Mouse (Mus musculus): ENCODE measurements around the gene Atp5d.

Gene Atp5d

DNA sequence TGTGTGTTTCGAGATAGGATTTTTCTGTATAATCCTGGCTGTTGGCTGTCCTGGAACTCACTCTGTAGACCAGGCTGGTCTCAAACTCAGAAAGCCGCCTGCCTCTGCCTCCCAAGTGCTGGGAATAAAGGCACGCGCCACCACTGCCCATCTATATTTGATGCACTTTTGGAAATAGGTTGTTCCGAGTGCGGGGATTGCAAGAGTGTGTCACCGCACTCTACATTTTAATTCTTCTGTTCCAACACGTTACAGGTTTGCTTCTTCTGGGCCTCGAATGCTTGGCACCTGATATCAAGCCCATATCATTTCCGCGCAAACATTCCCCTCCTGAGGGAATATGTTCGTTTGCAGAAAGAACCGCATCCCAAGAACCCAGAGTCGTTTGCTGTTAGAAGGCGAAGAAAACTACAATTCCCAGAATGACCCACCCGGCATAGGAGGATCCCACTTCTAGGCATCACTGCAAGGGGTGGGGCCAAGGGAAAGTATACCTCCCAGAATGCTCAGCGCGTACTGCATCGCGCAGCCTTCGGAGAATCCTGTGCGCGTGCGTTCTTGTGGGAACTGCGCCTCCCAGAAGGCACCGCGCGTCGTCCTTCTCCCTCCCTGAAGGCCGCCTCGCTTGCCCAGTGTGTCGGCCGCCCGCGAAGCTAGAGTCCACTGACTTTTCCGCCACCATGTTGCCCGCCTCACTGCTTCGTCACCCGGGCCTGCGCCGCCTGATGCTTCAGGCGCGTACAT, 3.5 kb downstream of the Atp5d start:
- DNase-seq, result peak; percentile 86 to 93

GRCm38 (mm10) chr10:80142530-80142925, 4.1 kb downstream of the Atp5d start:
- DNase-seq, result no peak

GRCm38 (mm10) chr10:80143664-80144063, 5.2 kb downstream of the Atp5d start:
- DNase-seq, result no peak

- DNase-seq, result peak in 1 of 2 experiments; percentile 32
Observed at GRCm38 (mm10) chr10:80144159-80144558, 5.7 kb downstream of the Atp5d start.

DNA sequence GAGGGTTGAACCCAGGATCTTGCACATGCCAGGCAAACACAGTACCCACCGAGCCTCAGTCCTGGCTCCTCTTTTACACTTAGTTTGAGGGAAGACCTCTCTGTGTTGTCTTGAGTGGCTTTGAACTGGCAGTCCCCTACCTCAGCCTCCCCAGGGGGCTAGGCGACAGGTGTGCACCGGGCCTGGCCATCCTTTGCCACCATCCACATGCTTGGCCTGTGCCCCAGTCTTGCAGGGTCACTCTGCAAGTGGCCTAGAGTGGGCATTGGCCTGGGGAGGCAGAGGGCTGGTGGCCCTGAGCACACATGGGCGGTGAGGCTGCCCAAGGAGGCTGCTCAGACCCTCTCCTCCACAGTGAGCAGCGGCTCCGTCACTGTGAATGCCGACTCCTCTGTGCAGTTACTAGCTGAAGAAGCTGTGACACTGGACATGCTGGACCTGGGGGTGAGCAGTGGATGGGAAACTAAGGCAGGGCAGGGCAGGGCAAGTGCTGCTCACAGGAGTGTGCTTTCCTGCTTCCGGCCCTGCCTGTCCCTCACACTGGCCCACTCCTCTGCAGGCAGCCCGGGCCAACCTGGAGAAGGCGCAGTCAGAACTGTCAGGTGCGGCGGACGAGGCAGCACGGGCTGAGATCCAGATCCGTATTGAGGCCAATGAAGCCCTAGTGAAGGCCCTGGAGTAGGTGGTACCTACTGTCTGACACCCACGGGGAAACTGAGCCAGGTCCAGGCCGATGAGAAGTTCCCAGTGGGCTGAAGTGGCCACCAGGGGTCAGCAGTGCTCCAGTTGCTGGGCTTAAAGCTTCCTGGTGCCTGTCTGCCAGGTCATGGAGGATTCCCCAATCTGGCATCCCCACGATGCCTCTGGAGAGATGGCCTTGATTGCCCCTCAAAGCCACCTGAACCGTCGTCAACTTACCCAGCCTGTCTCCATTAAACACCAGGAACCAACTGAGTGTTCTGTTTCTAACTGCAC, 6.7 kb downstream of the Atp5d start:
- peak; percentile 76 to 80 for DNase-seq

DNA sequence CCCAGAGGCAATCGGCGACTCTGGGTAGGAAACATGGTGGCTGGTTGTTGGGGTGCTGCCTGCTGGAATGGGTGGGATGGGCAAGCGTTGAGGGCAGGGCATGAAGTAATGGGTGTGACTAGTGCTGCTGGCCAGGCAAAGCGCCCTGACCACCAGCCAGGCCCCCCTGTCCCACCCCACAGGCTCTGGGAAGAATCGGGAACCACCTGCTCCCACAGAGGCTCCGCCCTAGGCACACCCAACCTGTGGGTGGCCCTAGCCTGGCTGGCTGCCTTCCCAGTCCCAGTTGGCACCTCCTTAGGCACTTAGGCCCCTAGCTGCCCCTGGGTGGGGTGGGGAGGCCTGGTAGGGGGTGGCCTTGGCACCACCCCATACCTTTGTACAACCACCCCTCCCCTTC, 7.5 kb downstream of the Atp5d start:
- peak in 1 of 2 experiments; percentile 56 for DNase-seq

DNA sequence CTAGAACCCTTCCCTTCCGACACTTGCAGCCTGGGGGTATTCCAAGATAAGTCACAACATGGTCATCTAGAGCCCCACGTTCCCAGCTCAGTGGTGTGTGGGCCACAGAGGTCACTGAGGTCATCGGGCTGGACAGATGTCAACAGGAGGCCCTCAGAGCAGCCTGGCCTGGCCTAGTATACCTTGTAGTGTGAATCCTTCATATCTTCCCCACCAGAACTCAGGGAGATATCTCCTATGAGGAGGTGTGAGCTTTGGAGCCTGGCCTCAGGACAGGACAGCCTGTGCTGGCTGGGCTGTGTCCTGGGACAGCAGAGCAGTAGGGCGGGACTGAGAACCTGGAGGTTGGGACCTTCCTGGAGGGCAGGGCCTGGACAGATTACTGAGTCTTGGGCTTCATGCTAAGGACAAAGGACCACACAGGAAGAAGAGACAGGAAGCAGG, 8.2 kb downstream of the Atp5d start:
- peak in 1 of 2 experiments; percentile 34 for DNase-seq

DNA sequence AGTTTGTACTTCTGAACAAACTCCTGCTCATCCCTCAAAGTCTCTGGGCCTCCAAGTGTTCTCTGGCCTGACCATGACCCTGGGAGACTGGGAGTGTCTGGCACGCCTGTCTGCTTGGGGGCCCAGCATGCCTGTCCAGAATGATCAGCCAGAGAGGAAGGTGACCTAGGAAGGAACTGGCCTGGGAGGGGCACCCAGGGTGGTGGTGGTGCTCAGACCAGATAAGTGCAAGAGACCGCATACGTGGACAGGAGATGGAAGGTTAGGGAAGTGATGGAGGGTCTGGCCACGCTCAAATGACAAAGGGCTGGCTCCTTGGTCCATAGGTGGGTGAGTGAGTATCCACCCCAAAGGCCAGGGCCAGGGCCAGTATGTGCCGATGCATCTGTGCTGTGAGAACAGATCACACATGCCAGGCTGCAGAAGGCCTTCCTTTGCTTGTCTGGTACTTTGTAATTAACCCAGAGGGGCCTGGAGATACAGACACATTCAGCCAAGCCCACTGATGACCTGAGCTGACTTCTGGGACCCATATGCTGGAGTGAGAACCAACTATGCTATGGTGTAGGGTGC, 8.8 kb downstream of the Atp5d start:
- DNase-seq, result peak in 1 of 2 experiments; percentile 33

- peak; percentile 80 to 82 for DNase-seq
Observed at GRCm38 (mm10) chr10:80147719-80148601, 9.5 kb downstream of the Atp5d start, which contains the start of gene Midn. Midn (plus strand) TSS chr10:80148272.

- peak; percentile 94 to 96 for DNase-seq
Observed at GRCm38 (mm10) chr10:80148610-80149290, 10.3 kb downstream of the Atp5d start.

DNA sequence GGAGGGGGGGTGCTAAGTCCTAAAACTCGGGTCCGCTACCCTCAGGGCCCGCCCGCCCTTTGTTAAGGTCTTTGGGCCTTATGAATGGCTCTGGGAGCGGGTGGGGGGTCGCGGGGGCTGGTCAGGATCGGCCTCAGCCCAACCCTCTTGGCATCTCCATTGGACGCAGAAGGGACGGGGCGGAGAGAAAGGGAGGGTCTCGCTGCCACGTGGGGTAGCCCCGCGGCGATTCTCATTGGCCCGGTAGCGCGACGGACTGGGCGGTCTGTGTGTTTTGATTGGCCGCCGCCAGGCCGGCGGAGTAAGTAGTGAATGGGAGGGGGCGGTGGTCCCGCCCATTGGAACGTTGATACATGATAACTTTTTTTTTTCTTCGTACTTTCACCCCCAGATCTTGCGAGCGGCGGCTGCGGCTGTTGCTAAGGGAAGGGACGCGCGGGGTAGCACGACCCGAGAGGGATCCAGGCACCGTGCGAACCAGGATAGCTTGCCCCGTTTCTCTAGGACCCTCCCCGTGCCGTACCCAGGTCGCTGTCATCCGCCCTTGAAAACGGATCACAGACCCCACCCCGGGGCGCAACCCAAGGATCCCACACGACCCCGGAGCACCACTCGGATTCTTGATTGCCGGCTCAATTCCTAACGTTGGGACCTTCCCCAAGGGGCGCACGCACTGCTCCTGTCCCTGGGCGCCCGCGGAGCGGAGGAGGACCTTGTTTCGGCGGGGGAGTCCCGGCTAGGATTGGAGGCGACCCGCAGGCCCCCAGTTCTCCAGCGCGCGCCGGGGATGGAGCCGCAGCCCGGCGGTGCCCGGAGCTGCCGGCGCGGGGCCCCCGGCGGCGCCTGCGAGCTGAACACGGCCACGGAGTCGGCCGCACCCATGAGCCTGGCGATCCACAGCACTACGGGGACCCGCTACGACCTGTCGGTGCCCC, 11.1 kb downstream of the Atp5d start:
- DNase-seq, result peak; percentile 96 to 99

- peak; percentile 84 to 89 for DNase-seq
Observed at GRCm38 (mm10) chr10:80150226-80151210, 12.1 kb downstream of the Atp5d start.

GRCm38 (mm10) chr10:80151211-80152034, 13.0 kb downstream of the Atp5d start:
- peak; percentile 77 to 83 for DNase-seq

DNA sequence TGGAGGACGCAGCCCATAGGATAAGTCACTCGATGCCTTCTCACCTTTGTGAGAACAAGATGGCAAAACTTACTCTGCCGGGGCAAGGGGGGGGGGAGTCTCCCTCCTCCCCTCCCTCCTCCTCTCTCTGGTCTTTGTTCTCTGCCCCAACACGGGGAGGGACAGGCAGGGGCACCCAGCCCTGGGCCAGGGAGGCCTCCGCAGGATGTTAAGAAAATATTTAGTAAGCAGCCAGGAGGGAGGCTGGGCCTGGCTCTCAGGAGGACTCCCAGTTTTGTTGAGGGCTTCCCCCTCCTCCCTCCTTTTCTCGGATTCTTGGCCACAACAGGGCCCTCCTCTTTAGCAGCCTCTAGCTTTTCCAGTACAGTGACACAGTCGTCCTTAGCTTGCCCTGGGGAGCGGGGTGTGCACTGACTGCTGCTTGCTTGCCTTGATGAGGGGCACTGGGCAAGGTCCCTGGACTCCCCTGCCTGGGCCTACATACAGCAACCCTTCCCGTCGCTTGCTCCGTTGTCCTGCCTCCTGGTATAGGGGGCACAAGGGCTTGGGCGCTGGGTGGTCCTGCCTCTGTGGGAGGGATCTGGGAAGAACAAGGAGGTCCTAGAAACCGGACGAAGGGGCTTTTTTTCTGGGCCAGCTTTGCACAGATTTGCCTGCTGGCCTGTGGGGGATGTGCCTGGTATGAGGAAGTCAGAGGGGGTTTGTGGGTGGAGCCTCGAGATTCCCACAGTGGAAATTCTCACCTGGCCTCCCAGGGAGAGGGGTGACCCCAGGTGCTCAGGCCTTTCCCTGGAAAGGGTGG, 13.8 kb downstream of the Atp5d start:
- peak; percentile 36 to 55 for DNase-seq

GRCm38 (mm10) chr10:80152873-80153260, 14.4 kb downstream of the Atp5d start:
- no peak for DNase-seq

DNA sequence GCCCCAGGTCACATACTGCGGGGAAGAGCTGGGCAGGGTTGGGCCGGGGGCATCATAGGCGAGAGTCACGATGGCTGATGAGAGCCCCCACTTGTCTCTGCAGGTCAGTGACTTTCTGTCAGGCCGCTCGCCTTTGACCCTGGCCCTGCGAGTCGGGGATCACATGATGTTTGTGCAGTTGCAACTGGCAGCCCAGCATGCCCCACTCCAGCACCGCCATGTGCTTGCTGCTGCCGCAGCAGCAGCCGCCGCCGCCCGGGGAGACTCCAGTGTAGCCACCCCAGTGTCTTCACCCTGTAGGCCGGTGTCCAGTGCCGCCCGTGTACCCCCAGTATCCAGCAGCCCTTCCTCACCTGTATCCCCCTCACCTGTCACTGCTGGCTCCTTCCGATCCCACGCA, 15.3 kb downstream of the Atp5d start:
- no peak for DNase-seq

- DNase-seq, result no peak
Observed at GRCm38 (mm10) chr10:80154384-80154783, 16.0 kb downstream of the Atp5d start.

All from thymus, postnatal 36 days (tissue).